Comparison of ENCODE assay signal across 20 mouse cellular contexts in the genomic region with DNA sequence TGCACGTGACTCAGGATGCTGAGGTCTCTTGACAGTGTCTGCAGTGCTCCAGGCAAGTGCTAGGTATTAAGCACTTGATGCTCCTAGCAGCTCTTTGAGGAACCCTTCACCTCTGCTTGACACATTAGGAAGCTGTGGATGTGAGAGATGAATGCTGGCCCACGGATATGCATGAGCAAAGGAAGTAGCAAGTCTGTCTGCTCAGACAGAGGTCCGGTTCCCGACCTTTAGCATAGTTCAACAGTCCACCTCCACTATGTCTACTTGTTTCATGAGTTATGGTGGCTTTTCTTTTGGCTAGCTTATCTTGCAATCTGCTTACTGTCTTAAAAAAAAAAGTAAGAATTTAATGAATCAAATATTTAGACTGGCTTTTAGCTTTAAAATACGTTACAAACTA. TPM values are rescaled to one million over a fixed set of nuclear protein-coding genes. Genes with fewer than 3 reads are reported as not detected.
DNase-seq lines count a peak whose midpoint lies in the region; ATAC-seq lines count a peak whose summit lies in the region.
"Had no signal": no experiment of that assay in that cellular context is flagged by ENCODE, and none has a peak within 500 bp of the region (broad histone marks: within the 10 kb centered on the region; RNA-seq: fewer than 3 reads in every experiment).

No protein-coding gene starts in this region.

- H3K36me3 ChIP-seq in kidney, embryonic 15.5 days = peaks cover 23% of the 10 kb centered on the region
- peaks cover 2% of the 10 kb centered on the region; the same call in 1 of the 2 replicates for H3K36me3 ChIP-seq in limb, embryonic 11.5 days (ENCODE audit: control insufficient read depth, insufficient read depth, low read length)
- peaks cover 36% of the 10 kb centered on the region for H3K36me3 ChIP-seq in limb, embryonic 10.5 days
- H3K36me3 ChIP-seq in megakaryocyte, embryonic 14.5 days (replicated peaks; ENCODE audit: low read length) = peaks cover 71% of the 10 kb centered on the region

- no peaks in the 10 kb centered on the region for H3K9me3 ChIP-seq in kidney, embryonic 15.5 days (replicated peaks)
- no peaks in the 10 kb centered on the region for H3K9me3 ChIP-seq in limb, embryonic 11.5 days (ENCODE audit: control insufficient read depth, low read length)
- no peaks in the 10 kb centered on the region for H3K9me3 ChIP-seq in limb, embryonic 10.5 days (replicated peaks)
- no peaks in the 10 kb centered on the region for H3K9me3 ChIP-seq in megakaryocyte, embryonic 14.5 days
- H3K9me3 ChIP-seq: embryonic facial prominence, embryonic 15.5 days; forebrain, embryonic 10.5 days; heart, embryonic 12.5 days had no signal

- H3K9ac ChIP-seq in kidney, embryonic 15.5 days = no peak overlapping the region
- H3K9ac ChIP-seq in limb, embryonic 11.5 days (ENCODE audit: low read length) = no peak overlapping the region
- H3K9ac ChIP-seq: embryonic facial prominence, embryonic 15.5 days; heart, embryonic 12.5 days had no signal

- peak; percentile 45 for DNase-seq in kidney, adult 11 months
- DNase-seq in limb, embryonic 11.5 days (ENCODE audit: low spot score) = peak; percentile 11
- DNase-seq in limb, embryonic 10.5 days (ENCODE audit: low spot score) = no peak
- DNase-seq in kidney, postnatal 36 days = peak; percentile 40 to 43
- DNase-seq in lung, postnatal 10 days = no peak
- DNase-seq: adrenal gland, postnatal 10 days; cerebellum, adult 11 months; cerebellum, adult 8-10 months; cerebellum, postnatal 14 days; embryo, embryonic 11 days; gastrocnemius, adult 2 months; gastrocnemius, postnatal 25 days had no signal

- H3K27ac ChIP-seq in kidney, embryonic 15.5 days = no peak overlapping the region
- no peak overlapping the region for H3K27ac ChIP-seq in limb, embryonic 11.5 days (replicated peaks; ENCODE audit: low read depth, low read length)
- no peak overlapping the region for H3K27ac ChIP-seq in limb, embryonic 10.5 days
- H3K27ac ChIP-seq: embryonic facial prominence, embryonic 15.5 days; forebrain, embryonic 10.5 days; gastrocnemius, adult 2 months had no signal

- 60% methylated on average over 5 of the region's 5 CpGs for WGBS in kidney, embryonic 15.5 days
- WGBS in limb, embryonic 11.5 days = 84% methylated on average over 5 of the region's 5 CpGs
- 89% methylated on average over 5 of the region's 5 CpGs for WGBS in limb, embryonic 10.5 days

- no peaks in the 10 kb centered on the region for H3K27me3 ChIP-seq in kidney, embryonic 15.5 days
- no peaks in the 10 kb centered on the region for H3K27me3 ChIP-seq in limb, embryonic 11.5 days (ENCODE audit: control insufficient read depth, insufficient read depth, low read length)
- no peaks in the 10 kb centered on the region for H3K27me3 ChIP-seq in limb, embryonic 10.5 days (ENCODE audit: low read depth, poor library complexity, severe bottlenecking)
- no peaks in the 10 kb centered on the region for H3K27me3 ChIP-seq in megakaryocyte, embryonic 14.5 days (replicated peaks)
- H3K27me3 ChIP-seq: embryonic facial prominence, embryonic 15.5 days; heart, embryonic 12.5 days had no signal

- no peak for ATAC-seq in kidney, embryonic 15.5 days (replicated peaks; ENCODE audit: low FRiP score)
- no peak for ATAC-seq in limb, embryonic 11.5 days (ENCODE audit: insufficient number of reproducible peaks, low FRiP score, low TSS enrichment, low read depth)
- no peak for ATAC-seq in megakaryocyte, adult 5-6 weeks (ENCODE audit: poor library complexity, severe bottlenecking)
- ATAC-seq: forebrain, embryonic 14.5 days had no signal

- H3K4me2 ChIP-seq in kidney, embryonic 15.5 days = no peak overlapping the region
- no peak overlapping the region for H3K4me2 ChIP-seq in limb, embryonic 11.5 days (ENCODE audit: low read depth, severe bottlenecking)
- H3K4me2 ChIP-seq: embryonic facial prominence, embryonic 15.5 days; heart, embryonic 12.5 days had no signal

- H3K4me3 ChIP-seq in kidney, embryonic 15.5 days (replicated peaks) = no peak overlapping the region
- no peak overlapping the region for H3K4me3 ChIP-seq in limb, embryonic 11.5 days (ENCODE audit: low read depth, low read length)
- no peak overlapping the region for H3K4me3 ChIP-seq in limb, embryonic 10.5 days
- peak overlapping the region; percentile 28 for H3K4me3 ChIP-seq in megakaryocyte, embryonic 14.5 days (replicated peaks)
- H3K4me3 ChIP-seq: embryonic facial prominence, embryonic 15.5 days; erythroblast, embryonic 14.5 days; forebrain, embryonic 10.5 days; gastrocnemius, adult 2 months; heart, embryonic 12.5 days had no signal

- peaks cover 13% of the 10 kb centered on the region; the same call in 1 of the 2 replicates for H3K4me1 ChIP-seq in kidney, embryonic 15.5 days
- H3K4me1 ChIP-seq in limb, embryonic 11.5 days (ENCODE audit: control insufficient read depth, insufficient read depth, low read length) = no peaks in the 10 kb centered on the region
- no peaks in the 10 kb centered on the region for H3K4me1 ChIP-seq in limb, embryonic 10.5 days
- peaks cover 66% of the 10 kb centered on the region for H3K4me1 ChIP-seq in megakaryocyte, embryonic 14.5 days
- H3K4me1 ChIP-seq: embryonic facial prominence, embryonic 15.5 days; forebrain, embryonic 10.5 days; heart, embryonic 12.5 days had no signal

RNA-seq across cellular contexts. Expression of a gene that starts 19.8 kb away (rescaled TPM):
- 28.5 and 30.0 TPM in 2 replicates for polyA plus RNA-seq in kidney, embryonic 15.5 days (2015; fragmentation: Nextera tagmentation; extraction: Ambion mirVana)
- 35.3 and 36.1 TPM in 2 replicates for polyA plus RNA-seq in limb, embryonic 11.5 days (2014; fragmentation: Nextera tagmentation; extraction: Ambion mirVana)
- 30.5 and 32.4 TPM in 2 replicates for polyA plus RNA-seq in limb, embryonic 10.5 days (2016; fragmentation: Nextera tagmentation; extraction: Ambion mirVana)
- 4.2 TPM in 1 of 2 replicates, not detected in the other for polyA plus RNA-seq in megakaryocyte, embryonic 14.5 days (2012; ENCODE audit: insufficient read depth, low replicate concordance)
- total RNA-seq in megakaryocyte, adult 5-6 weeks (2015) = 30.1 and 31.8 TPM in 2 replicates
- total RNA-seq in megakaryocyte, adult 5-6 weeks (2017) = 34.5 and 44.2 TPM in 2 replicates

Comparison
In these comparisons a context has a peak if more than half of its experiments do, and no peak if none do; other contexts are left out.
1. DNase-seq: peak in kidney, adult 11 months (single experiment), limb, embryonic 11.5 days (single experiment) and kidney, postnatal 36 days (2 of 2); none in limb, embryonic 10.5 days (single experiment) and lung, postnatal 10 days (single experiment).